Mouse (Mus musculus) ES-Bruce4 (cell line): Measurements from ENCODE around the gene Acaca. TPM values are rescaled to one million over a fixed set of nuclear protein-coding genes. Genes with fewer than 3 reads are reported as not detected.
A peak's percentile ranks its signal among the peaks of the same experiment; 100 is the strongest.

Source experiments
- H3K27ac ChIP-seq: 2 replicates; pipeline ENCODE4 v1.5.1; 2012; ENCODE audit warnings: low read length, inconsistent platforms; ENCODE audit not compliant: insufficient read depth
- H3K27me3 ChIP-seq: 2 replicates; pipeline ENCODE4 v1.6.1; 2012; ENCODE audit warnings: mild to moderate bottlenecking, low read length, inconsistent platforms; ENCODE audit not compliant: control insufficient read depth, poor library complexity, insufficient read depth, severe bottlenecking
- H3K36me3 ChIP-seq: 2 replicates; pipeline ENCODE4 v1.6.1; 2012; ENCODE audit warnings: inconsistent platforms, mild to moderate bottlenecking, low read length, moderate library complexity; ENCODE audit not compliant: control insufficient read depth, poor library complexity, insufficient read depth, severe bottlenecking
- H3K4me1 ChIP-seq: one replicate; pipeline ENCODE4 v1.8.1; 2011; ENCODE audit warnings: low read length; ENCODE audit not compliant: control insufficient read depth, insufficient read depth
- H3K4me3 ChIP-seq: 2 replicates; pipeline ENCODE4 v1.5.1; 2011; ENCODE audit warnings: low read depth, mild to moderate bottlenecking, low read length
- H3K9ac ChIP-seq: 2 replicates; pipeline ENCODE4 v1.6.1; 2012; ENCODE audit warnings: low read depth, mild to moderate bottlenecking, inconsistent platforms; ENCODE audit not compliant: poor library complexity, severe bottlenecking
- H3K9me3 ChIP-seq: replicated peaks from 2 replicates; pipeline ENCODE4 v1.6.1; 2012; ENCODE audit warnings: mild to moderate bottlenecking, low read length, inconsistent platforms; ENCODE audit not compliant: control insufficient read depth, poor library complexity, insufficient read depth, severe bottlenecking
- CTCF ChIP-seq: IDR thresholded peaks from one replicate; pipeline ENCODE4 v1.8.1; 2011; ENCODE audit warnings: low read depth, low read length
- EP300 ChIP-seq: IDR thresholded peaks from 2 replicates; pipeline ENCODE4 v1.6.1; 2011; ENCODE audit warnings: low read depth, low read length; ENCODE audit not compliant: insufficient read depth
- POLR2A ChIP-seq: IDR thresholded peaks from one replicate; pipeline ENCODE4 v1.8.1; 2011; ENCODE audit warnings: low read length; ENCODE audit not compliant: insufficient read depth
- polyA plus RNA-seq: library from polyadenylated mRNA; stranded (reverse); fragments of >200 nt; gene quantifications from 2 replicates; pipeline ENCODE4 v1.2.4, GENCODE M21; 2011; ENCODE audit warnings: low read depth; ENCODE audit not compliant: missing spikeins, insufficient read depth, insufficient read length

The Acaca gene
- polyA plus RNA-seq, 1 experiment: 49.5 TPM

DNA sequence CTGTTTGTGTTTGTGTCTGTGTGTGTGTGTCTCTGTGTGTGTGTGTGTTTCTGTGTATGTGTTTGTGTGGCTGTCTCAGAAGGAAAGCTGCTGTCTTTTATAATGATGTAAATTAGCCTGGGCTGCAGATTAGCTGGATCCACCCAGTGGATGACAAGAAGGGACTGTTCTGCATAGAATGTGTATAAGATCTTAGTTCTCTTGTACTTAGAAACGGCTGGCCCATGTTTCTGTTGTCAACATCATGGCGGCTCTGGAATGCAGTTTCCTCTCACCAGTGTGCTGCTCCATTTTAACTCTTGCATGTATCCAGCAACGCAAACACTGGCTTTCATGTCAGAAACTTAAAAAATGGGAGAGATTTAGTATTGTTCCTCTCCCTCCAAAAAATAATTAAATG lies 141.0 kb downstream of the Acaca start:
- Histone ChIP-seq H3K4me1 (no peaks in the 10 kb centered on the region), H3K9ac (no peak overlapping the region), H3K4me3 (no peak overlapping the region), H3K27me3 (no peaks in the 10 kb centered on the region), H3K36me3 (peaks cover 18% of the 10 kb centered on the region), H3K9me3 (no peaks in the 10 kb centered on the region), H3K27ac (no peak overlapping the region; the same call in 1 of the 2 replicates)
- no peak for TF ChIP-seq CTCF
- no peak for TF ChIP-seq EP300
- TF ChIP-seq POLR2A: no peak

DNA sequence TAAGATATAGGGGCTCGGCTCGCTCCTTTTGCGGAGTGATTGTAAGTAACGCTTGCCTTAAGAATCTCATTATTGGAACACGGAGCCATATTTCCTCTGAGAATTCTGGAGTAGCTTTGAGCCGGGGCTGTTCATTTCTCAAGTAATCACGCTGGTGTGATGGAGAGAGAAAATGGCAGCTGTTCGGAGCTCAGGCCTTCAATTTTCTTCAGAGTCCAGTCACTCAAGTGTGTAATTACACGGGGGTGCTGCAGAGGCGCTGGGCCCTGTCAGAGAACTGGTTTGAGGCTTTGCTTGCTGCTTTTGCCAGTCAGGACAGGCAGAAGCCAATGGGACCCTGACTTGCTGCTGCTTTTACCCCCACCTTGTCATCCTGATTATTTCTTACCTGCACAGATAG lies 142.5 kb downstream of the Acaca start:
- Histone ChIP-seq H3K36me3 (peaks cover 14% of the 10 kb centered on the region), H3K27ac (no peak overlapping the region)

DNA sequence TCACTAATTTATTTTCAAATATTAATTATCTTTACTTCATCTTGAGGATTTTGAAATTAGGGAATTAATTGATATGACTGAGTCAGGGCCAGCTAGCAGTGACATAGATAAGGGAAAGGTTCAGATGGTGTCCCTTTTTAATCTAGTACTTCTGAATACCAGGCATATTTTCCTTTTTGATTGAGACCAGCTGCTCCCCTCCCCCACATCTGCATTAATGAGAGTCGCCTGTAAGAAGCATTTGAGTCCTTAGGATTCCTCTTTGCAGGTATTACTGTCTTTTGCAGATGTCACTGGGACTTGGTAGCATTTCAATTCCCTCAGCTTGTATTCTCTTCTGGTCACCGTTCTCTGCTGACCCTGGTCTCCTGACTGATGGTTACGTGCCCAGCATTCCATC lies 143.1 kb downstream of the Acaca start:
- peaks cover 4% of the 10 kb centered on the region for H3K4me1 ChIP-seq
- H3K27me3 ChIP-seq: no peaks in the 10 kb centered on the region
- H3K27ac ChIP-seq: no peak overlapping the region
- no peaks in the 10 kb centered on the region for H3K9me3 ChIP-seq
- H3K9ac ChIP-seq: no peak overlapping the region
- peaks cover 12% of the 10 kb centered on the region for H3K36me3 ChIP-seq
- no peak overlapping the region for H3K4me3 ChIP-seq
- TF ChIP-seq CTCF (no peak), POLR2A (no peak)

More for the DNA sequence above, 142.5 kb downstream of the Acaca start:
- Histone ChIP-seq H3K4me1 (no peaks in the 10 kb centered on the region), H3K9me3 (no peaks in the 10 kb centered on the region), H3K9ac (no peak overlapping the region), H3K27me3 (no peaks in the 10 kb centered on the region), H3K4me3 (no peak overlapping the region)
- TF ChIP-seq POLR2A (no peak), CTCF (no peak), EP300 (no peak)

DNA sequence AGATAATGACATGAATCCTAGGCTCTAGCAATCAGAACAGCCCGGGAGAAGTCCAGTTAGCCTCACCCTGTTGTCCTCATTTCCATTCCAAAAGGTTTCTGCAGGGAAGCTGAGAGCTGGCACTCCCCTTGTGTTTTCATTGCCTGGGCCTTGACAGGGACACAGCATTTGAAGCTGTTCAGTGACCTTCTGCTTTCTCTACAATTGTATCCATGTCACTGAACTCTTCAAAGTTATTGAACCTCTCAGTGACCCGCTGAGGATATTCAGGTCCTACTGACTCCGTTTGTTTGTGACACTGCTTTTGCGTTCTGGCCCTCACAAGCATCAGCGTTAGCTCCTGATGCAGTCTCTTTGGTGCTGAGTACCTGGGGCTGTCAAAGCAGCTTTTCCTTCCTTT lies 147.5 kb downstream of the Acaca start:
- TF ChIP-seq EP300: peak; percentile 56
- TF ChIP-seq POLR2A: no peak

DNA sequence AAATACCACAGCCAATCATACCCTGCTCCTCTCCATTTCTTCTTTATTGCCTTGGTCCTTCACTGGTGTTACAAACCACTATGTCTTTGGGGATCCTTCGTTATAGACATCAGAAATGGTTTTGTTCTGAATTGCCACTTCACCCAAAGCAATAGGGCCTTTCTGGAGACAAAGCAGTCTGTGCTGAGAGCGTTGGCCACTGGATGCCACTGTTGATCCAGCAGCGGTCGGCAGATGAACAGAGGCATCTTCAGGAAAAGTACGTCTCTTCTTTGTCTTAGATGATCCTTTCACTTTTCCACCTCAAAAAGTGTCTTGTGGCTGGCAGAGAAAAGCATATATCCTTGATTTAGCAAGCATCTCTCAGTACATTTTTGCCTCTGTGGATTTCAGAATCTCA lies 151.8 kb downstream of the Acaca start:
- peaks cover 4% of the 10 kb centered on the region for H3K4me1 ChIP-seq
- TF ChIP-seq POLR2A (no peak), CTCF (no peak), EP300 (no peak)
- no peaks in the 10 kb centered on the region for H3K27me3 ChIP-seq
- H3K27ac ChIP-seq: no peak overlapping the region
- no peak overlapping the region for H3K9ac ChIP-seq
- H3K4me3 ChIP-seq: no peak overlapping the region
- H3K36me3 ChIP-seq: peaks cover 18% of the 10 kb centered on the region
- no peaks in the 10 kb centered on the region for H3K9me3 ChIP-seq

More for the DNA sequence above, 147.5 kb downstream of the Acaca start:
- Histone ChIP-seq H3K4me3 (no peak overlapping the region), H3K9me3 (no peaks in the 10 kb centered on the region), H3K27ac (peak overlapping the region; percentile 35), H3K4me1 (peaks cover 4% of the 10 kb centered on the region), H3K27me3 (no peaks in the 10 kb centered on the region), H3K36me3 (peaks cover 24% of the 10 kb centered on the region), H3K9ac (no peak overlapping the region)

DNA sequence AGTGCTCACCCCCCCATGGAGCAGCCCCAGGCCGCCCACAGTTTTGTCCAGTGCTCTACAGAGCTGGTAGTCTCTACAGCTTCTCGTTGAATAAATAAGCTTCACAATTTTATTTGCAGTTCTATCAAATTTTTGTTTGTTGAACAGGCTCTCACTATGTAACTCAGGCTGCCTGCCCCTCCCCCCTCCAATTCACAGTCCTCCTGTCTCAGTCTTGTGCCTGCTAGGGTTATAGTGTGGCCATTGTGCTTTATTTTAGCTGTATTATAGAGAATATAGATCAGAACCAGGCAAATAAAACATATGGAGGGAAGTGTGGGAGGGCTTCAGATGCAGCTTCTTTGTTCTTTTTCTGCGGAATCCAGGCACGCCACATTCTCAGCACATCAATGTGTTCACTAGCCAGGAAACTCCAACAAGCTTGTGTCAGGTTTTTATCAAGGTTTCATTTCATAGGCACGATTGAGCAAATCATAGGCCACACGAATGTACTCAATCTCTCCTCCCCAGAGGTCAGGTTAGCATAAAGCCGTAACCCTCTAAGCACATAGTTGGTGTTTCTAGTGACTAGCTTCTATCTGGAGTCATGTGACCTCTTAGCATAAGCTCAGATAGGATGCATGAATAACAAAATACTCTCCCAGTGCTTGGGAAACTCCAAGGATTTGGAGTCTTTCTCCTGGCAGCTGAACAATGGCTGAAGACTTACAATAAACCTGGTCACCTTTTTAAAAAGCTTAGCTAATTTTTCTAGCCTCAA lies 153.7 kb downstream of the Acaca start:
- no peaks in the 10 kb centered on the region for H3K4me1 ChIP-seq
- H3K36me3 ChIP-seq: peaks cover 21% of the 10 kb centered on the region
- H3K27me3 ChIP-seq: no peaks in the 10 kb centered on the region
- H3K27ac ChIP-seq: no peak overlapping the region
- H3K9ac ChIP-seq: no peak overlapping the region
- TF ChIP-seq CTCF (no peak), POLR2A (no peak), EP300 (no peak)
- H3K4me3 ChIP-seq: no peak overlapping the region
- H3K9me3 ChIP-seq: no peaks in the 10 kb centered on the region
